Mouse (Mus musculus): ENCODE data around the gene Csmd2. TPM values are rescaled to one million over a fixed set of nuclear protein-coding genes. Genes with fewer than 3 reads are reported as not detected.

Gene Csmd2
- polyA plus RNA-seq, 1 experiment: 289 TPM

DNA sequence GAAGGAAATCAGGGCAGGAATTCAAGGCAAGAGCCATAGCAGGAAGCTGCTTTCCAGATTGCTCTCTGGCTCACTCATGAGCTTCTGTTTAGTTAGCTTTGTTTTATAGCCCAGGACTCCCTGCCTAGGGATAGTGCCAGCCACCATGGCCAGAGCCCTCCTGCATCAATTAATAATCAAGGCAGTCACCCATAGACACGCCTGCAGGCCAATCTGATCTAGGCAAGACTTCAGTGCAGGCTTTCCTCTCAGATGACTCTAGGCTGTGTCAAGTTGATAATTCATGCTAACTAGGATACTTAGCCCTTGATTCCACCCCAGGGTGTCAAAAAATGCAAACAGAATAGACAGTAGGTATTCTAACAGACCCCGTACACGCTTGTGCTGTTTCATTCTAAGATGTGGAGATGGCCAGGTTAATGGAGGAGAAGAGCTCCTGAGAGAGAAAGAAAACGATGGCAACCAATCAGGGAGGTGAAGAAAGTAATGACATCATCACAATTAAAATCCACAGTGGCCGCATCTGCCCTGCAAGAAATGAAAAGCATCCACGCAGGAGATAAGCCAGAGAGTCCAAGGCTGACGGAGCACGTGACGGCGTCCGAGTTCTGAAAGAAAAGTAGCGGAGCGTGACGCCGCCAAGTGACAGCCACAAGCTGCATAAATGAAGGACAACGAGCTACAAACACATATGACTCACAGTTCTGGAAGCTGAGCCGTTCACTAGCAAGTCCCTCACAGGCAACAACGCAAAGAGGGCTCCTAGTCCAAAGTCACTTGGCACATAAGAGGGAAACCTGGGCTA is 440.8 kb downstream of the Csmd2 start:
- WGBS: 52% methylated on average over 18 of the region's 18 CpGs
- TF ChIP-seq POLR2A (IDR thresholded peaks at IDR 0.05; ENCODE audit: borderline replicate concordance, control insufficient read depth, low read depth, low read length) (no peak), CTCF (IDR thresholded peaks at IDR 0.05; ENCODE audit: control insufficient read depth, insufficient read depth, low read length) (no peak)
- no peaks in the 10 kb centered on the region for H3K4me1 ChIP-seq (ENCODE audit: control insufficient read depth, insufficient read depth, low read length)
- H3K27ac ChIP-seq (ENCODE audit: control insufficient read depth, insufficient read depth, low read depth, low read length, poor library complexity): no peak overlapping the region
- no peak overlapping the region for H3K4me3 ChIP-seq (replicated peaks; ENCODE audit: control insufficient read depth, low read depth, low read length)

- H3K4me3 ChIP-seq (replicated peaks; ENCODE audit: control insufficient read depth, low read depth, low read length): no peak overlapping the region
- H3K27ac ChIP-seq (ENCODE audit: control insufficient read depth, insufficient read depth, low read depth, low read length, poor library complexity): no peak overlapping the region
- WGBS: 80% methylated on average over 8 of the region's 8 CpGs
- TF ChIP-seq CTCF (IDR thresholded peaks at IDR 0.05; ENCODE audit: control insufficient read depth, insufficient read depth, low read length) (no peak), POLR2A (IDR thresholded peaks at IDR 0.05; ENCODE audit: borderline replicate concordance, control insufficient read depth, low read depth, low read length) (no peak)
- no peaks in the 10 kb centered on the region for H3K4me1 ChIP-seq (ENCODE audit: control insufficient read depth, insufficient read depth, low read length)
Measured at GRCm38 (mm10) chr4:128429591-128429990, 441.9 kb downstream of the Csmd2 start.

GRCm38 (mm10) chr4:128440550-128440949 is 452.9 kb downstream of the Csmd2 start:
- Histone ChIP-seq H3K4me1 (ENCODE audit: control insufficient read depth, insufficient read depth, low read length) (no peaks in the 10 kb centered on the region; the same call in 1 of the 2 replicates), H3K4me3 (replicated peaks; ENCODE audit: control insufficient read depth, low read depth, low read length) (no peak overlapping the region), H3K27ac (ENCODE audit: control insufficient read depth, insufficient read depth, low read depth, low read length, poor library complexity) (no peak overlapping the region)
- no peak for TF ChIP-seq POLR2A (IDR thresholded peaks at IDR 0.05; ENCODE audit: borderline replicate concordance, control insufficient read depth, low read depth, low read length)
- TF ChIP-seq CTCF (IDR thresholded peaks at IDR 0.05; ENCODE audit: control insufficient read depth, insufficient read depth, low read length): no peak
- WGBS: 80% methylated on average over 6 of the region's 6 CpGs

- H3K4me1 ChIP-seq (ENCODE audit: control insufficient read depth, insufficient read depth, low read length): no peaks in the 10 kb centered on the region; the same call in 1 of the 2 replicates
- TF ChIP-seq CTCF (IDR thresholded peaks at IDR 0.05; ENCODE audit: control insufficient read depth, insufficient read depth, low read length): no peak
- no peak for TF ChIP-seq POLR2A (IDR thresholded peaks at IDR 0.05; ENCODE audit: borderline replicate concordance, control insufficient read depth, low read depth, low read length)
- no peak overlapping the region for H3K27ac ChIP-seq (ENCODE audit: control insufficient read depth, insufficient read depth, low read depth, low read length, poor library complexity)
- no peak overlapping the region for H3K4me3 ChIP-seq (replicated peaks; ENCODE audit: control insufficient read depth, low read depth, low read length)
- 68% methylated on average over 2 of the region's 2 CpGs for WGBS
Measured at GRCm38 (mm10) chr4:128441228-128441627, 453.6 kb downstream of the Csmd2 start.

DNA sequence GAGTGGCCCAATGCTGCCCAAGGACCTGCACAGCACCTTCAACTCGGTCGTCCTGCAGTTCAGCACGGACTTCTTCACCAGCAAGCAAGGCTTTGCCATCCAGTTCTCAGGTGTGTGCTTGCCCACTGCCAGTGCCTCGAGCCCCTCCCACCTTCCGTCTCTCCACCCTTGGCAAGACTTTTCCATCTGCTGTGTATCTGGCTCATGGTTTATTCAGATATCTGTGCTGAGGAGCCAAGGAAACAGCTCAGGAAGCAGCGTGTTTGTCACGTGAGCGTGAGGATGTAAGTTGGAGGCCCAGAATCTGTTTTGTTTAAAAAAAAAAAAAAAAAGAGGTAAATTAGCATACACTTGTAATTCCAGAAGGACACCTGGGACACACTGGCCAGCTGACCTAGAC is 455.1 kb downstream of the Csmd2 start:
- Histone ChIP-seq H3K27ac (ENCODE audit: control insufficient read depth, insufficient read depth, low read depth, low read length, poor library complexity) (no peak overlapping the region), H3K4me3 (replicated peaks; ENCODE audit: control insufficient read depth, low read depth, low read length) (no peak overlapping the region), H3K4me1 (ENCODE audit: control insufficient read depth, insufficient read depth, low read length) (no peaks in the 10 kb centered on the region; the same call in 1 of the 2 replicates)
- 63% methylated on average over 8 of the region's 8 CpGs for WGBS
- no peak for TF ChIP-seq POLR2A (IDR thresholded peaks at IDR 0.05; ENCODE audit: borderline replicate concordance, control insufficient read depth, low read depth, low read length)
- no peak for TF ChIP-seq CTCF (IDR thresholded peaks at IDR 0.05; ENCODE audit: control insufficient read depth, insufficient read depth, low read length)

DNA sequence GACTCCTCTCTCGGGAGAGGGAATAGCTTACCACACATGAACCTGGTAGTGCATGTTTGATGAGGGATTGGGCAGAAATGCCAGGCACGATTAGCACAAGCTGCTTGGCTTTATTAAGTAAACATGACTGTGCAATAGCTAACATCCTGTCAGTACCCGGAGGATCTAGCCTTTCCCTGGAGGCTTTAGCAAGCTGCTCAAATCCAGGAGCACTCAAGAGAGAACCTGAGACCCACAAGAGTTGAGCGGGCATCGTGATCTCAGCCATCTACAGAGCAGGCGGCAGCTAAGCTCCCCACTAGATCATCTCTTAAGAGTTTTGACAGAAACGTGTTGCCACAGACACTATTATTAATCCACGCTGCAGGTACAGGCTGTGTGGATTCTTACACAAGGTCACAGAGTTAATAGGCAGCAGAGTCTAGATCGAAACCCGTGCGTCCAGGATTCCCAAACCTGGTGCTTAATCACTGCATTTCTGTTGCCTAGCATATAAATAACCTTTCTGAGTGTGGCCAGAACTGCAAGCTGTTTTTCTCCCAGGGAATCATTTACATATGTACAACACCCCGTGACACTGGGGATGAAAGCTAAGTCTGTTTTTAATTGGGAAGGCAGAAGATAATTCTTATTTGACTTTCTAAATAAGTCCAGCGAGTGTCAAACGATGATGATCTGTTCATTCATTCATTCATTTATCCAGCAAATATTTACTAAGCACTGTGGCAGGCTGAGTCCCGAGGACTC is 458.0 kb downstream of the Csmd2 start:
- 71% methylated on average over 15 of the region's 15 CpGs for WGBS
- H3K4me3 ChIP-seq (replicated peaks; ENCODE audit: control insufficient read depth, low read depth, low read length): no peak overlapping the region
- TF ChIP-seq CTCF (IDR thresholded peaks at IDR 0.05; ENCODE audit: control insufficient read depth, insufficient read depth, low read length) (no peak), POLR2A (IDR thresholded peaks at IDR 0.05; ENCODE audit: borderline replicate concordance, control insufficient read depth, low read depth, low read length) (no peak)
- H3K27ac ChIP-seq (ENCODE audit: control insufficient read depth, insufficient read depth, low read depth, low read length, poor library complexity): no peak overlapping the region
- no peaks in the 10 kb centered on the region for H3K4me1 ChIP-seq (ENCODE audit: control insufficient read depth, insufficient read depth, low read length)

- Histone ChIP-seq H3K4me3 (replicated peaks; ENCODE audit: control insufficient read depth, low read depth, low read length) (no peak overlapping the region), H3K27ac (ENCODE audit: control insufficient read depth, insufficient read depth, low read depth, low read length, poor library complexity) (no peak overlapping the region), H3K4me1 (ENCODE audit: control insufficient read depth, insufficient read depth, low read length) (no peaks in the 10 kb centered on the region)
- 88% methylated on average over 12 of the region's 12 CpGs for WGBS
- TF ChIP-seq POLR2A (IDR thresholded peaks at IDR 0.05; ENCODE audit: borderline replicate concordance, control insufficient read depth, low read depth, low read length): no peak
Measured at GRCm38 (mm10) chr4:128448831-128449431, 461.3 kb downstream of the Csmd2 start.

DNA sequence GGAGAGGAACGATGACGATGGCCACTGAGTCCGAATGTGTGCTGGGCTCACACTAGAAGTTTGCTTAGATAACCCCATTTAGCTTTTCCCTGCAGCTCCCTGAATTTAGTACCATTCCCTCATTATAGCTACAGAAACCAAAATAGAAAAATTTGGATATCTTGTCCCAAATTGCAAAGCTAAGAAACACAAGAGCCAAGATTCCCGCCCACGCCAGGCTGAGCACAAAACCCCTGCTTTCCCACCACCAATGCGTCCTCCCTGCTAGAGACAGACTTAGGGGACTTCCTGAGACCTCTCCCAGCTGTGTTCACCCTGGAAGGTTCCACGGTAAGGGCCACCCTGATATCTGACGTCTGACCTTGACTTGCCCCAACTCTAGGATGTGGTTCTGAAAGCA is 462.5 kb downstream of the Csmd2 start:
- WGBS: 83% methylated on average over 8 of the region's 8 CpGs
- no peak overlapping the region for H3K4me3 ChIP-seq (replicated peaks; ENCODE audit: control insufficient read depth, low read depth, low read length)
- H3K27ac ChIP-seq (ENCODE audit: control insufficient read depth, insufficient read depth, low read depth, low read length, poor library complexity): no peak overlapping the region
- TF ChIP-seq POLR2A (IDR thresholded peaks at IDR 0.05; ENCODE audit: borderline replicate concordance, control insufficient read depth, low read depth, low read length) (no peak), CTCF (IDR thresholded peaks at IDR 0.05; ENCODE audit: control insufficient read depth, insufficient read depth, low read length) (no peak)
- H3K4me1 ChIP-seq (ENCODE audit: control insufficient read depth, insufficient read depth, low read length): no peaks in the 10 kb centered on the region
